Mouse (Mus musculus) hindbrain, embryonic 10.5 days (tissue): ENCODE results near the gene Thpo. TPM values are rescaled to one million over a fixed set of nuclear protein-coding genes. Genes with fewer than 3 reads are reported as not detected.

ENCODE experiments used
- DNase-seq: peaks from one replicate; pipeline ENCODE4 v3.0.0-alpha.2; 2017; ENCODE audit warnings: low spot score
- H3K27ac ChIP-seq: fragments of 300-500 bp; sonication (generic); 2 replicates; pipeline ENCODE4 v1.5.1; 2016; ENCODE audit warnings: mild to moderate bottlenecking, moderate library complexity
- H3K27me3 ChIP-seq: fragments of 300-500 bp; sonication (generic); 2 replicates; pipeline ENCODE4 v1.6.1; 2016; ENCODE audit warnings: mild to moderate bottlenecking; ENCODE audit not compliant: poor library complexity, insufficient read depth, severe bottlenecking
- H3K36me3 ChIP-seq: fragments of 300-500 bp; sonication (generic); 2 replicates; pipeline ENCODE4 v1.6.1; 2016; ENCODE audit warnings: mild to moderate bottlenecking, moderate library complexity
- H3K4me1 ChIP-seq: fragments of 300-500 bp; sonication (generic); replicated peaks from 2 replicates; pipeline ENCODE4 v1.6.1; 2016; ENCODE audit warnings: mild to moderate bottlenecking
- H3K4me3 ChIP-seq: fragments of 300-500 bp; sonication (generic); 2 replicates; pipeline ENCODE4 v1.5.1; 2016; ENCODE audit warnings: mild to moderate bottlenecking, moderate library complexity
- H3K9me3 ChIP-seq: fragments of 300-500 bp; sonication (generic); 2 replicates; pipeline ENCODE4 v1.6.1; 2016; ENCODE audit warnings: mild to moderate bottlenecking, moderate library complexity
- WGBS: fragments of 180-500 bp; shearing (Covaris S2); methylation state at CpG from one replicate; pipeline ENCODE4 v1.1.7; 2016; 5-methylcytosine and 5-hydroxymethylcytosine counted together
- polyA plus RNA-seq: library from polyadenylated mRNA; unstranded; fragments of >200 nt; fragmentation: Nextera tagmentation; extraction: Ambion mirVana; gene quantifications from 2 replicates; pipeline ENCODE4 v1.2.1, GENCODE M21; 2016

Thpo gene
- polyA plus RNA-seq, 1 experiment from 2014 or later = 0.77 TPM

GRCm38 (mm10) chr16:20695622-20696323, 38.5 kb downstream of the Thpo start:
- Histone ChIP-seq H3K27ac (peak overlapping the region; percentile 83), H3K9me3 (no peaks in the 10 kb centered on the region), H3K4me1 (peaks cover 53% of the 10 kb centered on the region), H3K27me3 (peaks cover 20% of the 10 kb centered on the region), H3K4me3 (peak overlapping the region; percentile 56), H3K36me3 (peaks cover 29% of the 10 kb centered on the region)
- WGBS = 2% methylated on average over 46 of the region's 46 CpGs
- DNase-seq = peak; percentile 89

GRCm38 (mm10) chr16:20694781-20695180, 39.5 kb downstream of the Thpo start:
- Histone ChIP-seq H3K9me3 (no peaks in the 10 kb centered on the region), H3K27me3 (peaks cover 20% of the 10 kb centered on the region), H3K36me3 (peaks cover 35% of the 10 kb centered on the region), H3K27ac (peak overlapping the region; percentile 17; the same call in 1 of the 2 replicates), H3K4me3 (no peak overlapping the region), H3K4me1 (peaks cover 47% of the 10 kb centered on the region)
- no peak for DNase-seq
- 75% methylated on average over 8 of the region's 8 CpGs for WGBS

GRCm38 (mm10) chr16:20693111-20693701, 41.1 kb downstream of the Thpo start, which contains the start of gene Fam131a:
Gene Fam131a, plus strand, starts transcription at chr16:20693241.
- peaks cover 45% of the 10 kb centered on the region for H3K4me1 ChIP-seq
- H3K4me3 ChIP-seq = peak within 1 kb of the TSS; percentile 67
- H3K27ac ChIP-seq = peak within 1 kb of the TSS; percentile 89
- peak; percentile 96 for DNase-seq
- WGBS = under 1% methylated on average over 37 of the region's 37 CpGs
- peaks cover 20% of the 10 kb centered on the region for H3K27me3 ChIP-seq
- peaks cover 43% of the 10 kb centered on the region for H3K36me3 ChIP-seq
- H3K9me3 ChIP-seq = no peaks in the 10 kb centered on the region

- WGBS = 47% methylated on average over 16 of the region's 16 CpGs
- H3K27me3 ChIP-seq = peaks cover 17% of the 10 kb centered on the region
- H3K27ac ChIP-seq = peak overlapping the region; percentile 89; the same call in 1 of the 2 replicates
- peaks cover 51% of the 10 kb centered on the region for H3K36me3 ChIP-seq
- no peaks in the 10 kb centered on the region for H3K9me3 ChIP-seq
- peak overlapping the region; percentile 67; the same call in 1 of the 2 replicates for H3K4me3 ChIP-seq
- H3K4me1 ChIP-seq = peaks cover 45% of the 10 kb centered on the region
- DNase-seq = peak; percentile 18
These were observed 41.9 kb downstream of the Thpo start for GRCm38 (mm10) chr16:20692241-20692965.

GRCm38 (mm10) chr16:20691617-20692016, 42.7 kb downstream of the Thpo start:
- Histone ChIP-seq H3K4me3 (no peak overlapping the region), H3K4me1 (peaks cover 45% of the 10 kb centered on the region), H3K27ac (no peak overlapping the region), H3K27me3 (peaks cover 17% of the 10 kb centered on the region), H3K36me3 (peaks cover 59% of the 10 kb centered on the region), H3K9me3 (no peaks in the 10 kb centered on the region)
- DNase-seq = no peak
- 92% methylated on average over 1 of the region's 1 CpGs for WGBS

- 94% methylated on average over 3 of the region's 3 CpGs for WGBS
- H3K27me3 ChIP-seq = peaks cover 17% of the 10 kb centered on the region
- peaks cover 37% of the 10 kb centered on the region for H3K4me1 ChIP-seq
- peaks cover 67% of the 10 kb centered on the region for H3K36me3 ChIP-seq
- no peaks in the 10 kb centered on the region for H3K9me3 ChIP-seq
- no peak for DNase-seq
- no peak overlapping the region for H3K27ac ChIP-seq
- no peak overlapping the region for H3K4me3 ChIP-seq
These were observed 43.5 kb downstream of the Thpo start for GRCm38 (mm10) chr16:20690774-20691173.

GRCm38 (mm10) chr16:20677974-20678675, 56.2 kb downstream of the Thpo start:
- no peak for DNase-seq
- peaks cover 20% of the 10 kb centered on the region for H3K4me1 ChIP-seq
- 92% methylated on average over 10 of the region's 10 CpGs for whole genome bisulfite sequencing
- no peak overlapping the region for H3K4me3 ChIP-seq
- H3K27me3 ChIP-seq = no peaks in the 10 kb centered on the region
- no peaks in the 10 kb centered on the region for H3K9me3 ChIP-seq
- H3K27ac ChIP-seq = no peak overlapping the region
- H3K36me3 ChIP-seq = peaks cover 94% of the 10 kb centered on the region

- Histone ChIP-seq H3K4me1 (peaks cover 20% of the 10 kb centered on the region), H3K9me3 (no peaks in the 10 kb centered on the region), H3K36me3 (peaks cover 86% of the 10 kb centered on the region), H3K4me3 (no peak overlapping the region), H3K27ac (no peak overlapping the region), H3K27me3 (no peaks in the 10 kb centered on the region)
- WGBS = 92% methylated on average over 5 of the region's 5 CpGs
- no peak for DNase-seq
These were observed 56.9 kb downstream of the Thpo start for GRCm38 (mm10) chr16:20677380-20677779.

- WGBS = 89% methylated on average over 4 of the region's 4 CpGs
These were observed 57.6 kb downstream of the Thpo start for GRCm38 (mm10) chr16:20676702-20677101.

GRCm38 (mm10) chr16:20675213-20675612, 59.1 kb downstream of the Thpo start:
- H3K4me3 ChIP-seq = peak overlapping the region; percentile 89; the same call in 1 of the 2 replicates
- H3K4me1 ChIP-seq = peaks cover 25% of the 10 kb centered on the region
- no peak overlapping the region for H3K27ac ChIP-seq
- H3K27me3 ChIP-seq = no peaks in the 10 kb centered on the region
- DNase-seq = no peak
- peaks cover 65% of the 10 kb centered on the region for H3K36me3 ChIP-seq
- no peaks in the 10 kb centered on the region for H3K9me3 ChIP-seq
- 94% methylated on average over 6 of the region's 6 CpGs for WGBS

More at GRCm38 (mm10) chr16:20676702-20677101, 57.6 kb downstream of the Thpo start:
- peaks cover 24% of the 10 kb centered on the region for H3K4me1 ChIP-seq
- no peak for DNase-seq
- no peak overlapping the region for H3K27ac ChIP-seq
- no peak overlapping the region for H3K4me3 ChIP-seq
- no peaks in the 10 kb centered on the region for H3K27me3 ChIP-seq
- H3K36me3 ChIP-seq = peaks cover 79% of the 10 kb centered on the region
- no peaks in the 10 kb centered on the region for H3K9me3 ChIP-seq
